Mouse (Mus musculus) lung, adult 2 months (tissue): ENCODE results near the gene Pmel.

Experiments used
- CTCF ChIP-seq: fragments of 200-500 bp; IDR thresholded peaks from 2 replicates; pipeline ENCODE4 v1.5.1; 2011; ENCODE audit warnings: mild to moderate bottlenecking, low read length, control low read depth; ENCODE audit not compliant: insufficient read depth
- POLR2A ChIP-seq: fragments of 200-500 bp; IDR thresholded peaks from 2 replicates; pipeline ENCODE4 v1.6.1; 2011; ENCODE audit warnings: low read depth, mild to moderate bottlenecking, control low read depth, low read length, borderline replicate concordance; ENCODE audit errors: extremely low read depth

- TF ChIP-seq CTCF, result no peak
- TF ChIP-seq POLR2A, result no peak
Measured at GRCm38 (mm10) chr10:128695411-128695991, 8.5 kb upstream of the Pmel start.
